Mouse (Mus musculus) thymus, postnatal 25 days (tissue): Measurements from ENCODE around the gene Olfr695.
"Not testable (repeated sequence)": the region's sequence is repeated elsewhere in the genome, so short reads cannot be mapped to it uniquely, and the experiment has no call there.

Source experiments
- DNase-seq: peaks from one replicate; pipeline ENCODE4 v3.0.0; 2022

Olfr695 gene

GRCm38 (mm10) chr7:106716296-106716695, at the start of gene Olfr695:
Gene Olfr695, minus strand, starts transcription at chr7:106716396.
- DNase-seq: no peak

GRCm38 (mm10) chr7:106761008-106761407, 44.8 kb upstream of the Olfr695 start:
- DNase-seq: not testable (repeated sequence)

GRCm38 (mm10) chr7:106758800-106759199, 42.6 kb upstream of the Olfr695 start:
- DNase-seq: no peak

GRCm38 (mm10) chr7:106755297-106755696, 39.1 kb upstream of the Olfr695 start, which contains the start of gene Olfr698:
Gene Olfr698, minus strand, starts transcription at chr7:106755397.
- no peak for DNase-seq

GRCm38 (mm10) chr7:106745811-106746210, 29.6 kb upstream of the Olfr695 start:
- DNase-seq: no peak

GRCm38 (mm10) chr7:106742343-106742742, 26.1 kb upstream of the Olfr695 start, which contains the start of gene Olfr697:
Gene Olfr697, minus strand, starts transcription at chr7:106742443.
- no peak for DNase-seq

- no peak for DNase-seq
Measured at GRCm38 (mm10) chr7:106737028-106737427, 20.8 kb upstream of the Olfr695 start.

DNA sequence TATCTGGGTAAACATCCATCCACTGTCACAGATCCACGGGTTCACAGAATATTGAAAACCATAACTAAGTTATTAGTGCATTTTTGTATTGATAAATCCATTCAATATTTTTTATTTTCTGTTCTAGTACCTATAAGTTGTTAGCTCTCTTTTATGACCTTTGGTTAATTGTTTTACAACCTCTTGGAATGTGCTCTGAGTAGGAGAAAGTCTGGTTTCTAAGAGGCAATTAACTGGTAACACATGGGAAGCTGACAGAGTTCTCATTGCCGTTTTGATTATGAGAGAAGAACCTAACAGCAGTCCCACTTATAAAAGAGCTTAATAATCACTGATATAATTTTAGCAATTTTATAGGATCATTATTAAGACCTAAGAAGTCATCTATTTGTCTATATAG, 17.5 kb upstream of the Olfr695 start:
- no peak for DNase-seq

DNA sequence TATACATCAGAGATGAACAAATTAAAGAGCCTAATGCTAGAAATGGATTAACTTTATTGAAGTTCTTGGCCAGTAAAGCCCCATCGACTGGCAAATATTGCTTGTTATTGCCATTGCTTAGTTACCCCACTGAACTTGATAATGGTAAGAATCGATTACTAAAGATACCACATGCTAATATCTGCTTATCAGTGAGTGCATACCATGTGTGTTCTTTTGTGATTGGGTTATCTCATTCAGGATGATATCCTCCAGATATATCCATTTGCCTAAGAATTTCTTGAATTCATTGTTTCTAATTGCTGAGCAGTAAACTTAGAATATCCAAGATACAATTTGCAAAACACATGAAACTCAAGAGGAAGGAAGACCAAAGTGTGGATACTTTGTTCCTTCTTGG, 9.5 kb upstream of the Olfr695 start:
- not testable (repeated sequence) for DNase-seq

DNA sequence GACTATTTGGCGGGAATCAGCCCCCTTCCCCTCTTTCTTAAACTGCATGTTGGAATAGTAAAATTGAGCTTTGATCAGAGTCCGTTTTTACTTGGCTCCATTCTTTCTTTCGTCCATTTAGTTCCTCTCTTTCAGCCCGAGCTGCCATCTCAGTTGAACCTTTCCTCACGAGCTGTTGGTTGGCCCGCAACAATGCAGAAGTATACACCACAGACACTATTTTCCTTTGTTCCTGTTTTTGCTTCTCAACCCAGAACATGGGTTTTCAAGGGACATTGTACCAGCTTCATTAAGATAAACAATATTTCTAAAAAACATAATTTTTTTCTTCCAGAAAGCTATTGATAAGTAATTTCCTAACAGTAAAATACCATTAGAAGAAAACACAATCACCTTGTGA, 4.7 kb downstream of the Olfr695 start:
- no peak for DNase-seq

DNA sequence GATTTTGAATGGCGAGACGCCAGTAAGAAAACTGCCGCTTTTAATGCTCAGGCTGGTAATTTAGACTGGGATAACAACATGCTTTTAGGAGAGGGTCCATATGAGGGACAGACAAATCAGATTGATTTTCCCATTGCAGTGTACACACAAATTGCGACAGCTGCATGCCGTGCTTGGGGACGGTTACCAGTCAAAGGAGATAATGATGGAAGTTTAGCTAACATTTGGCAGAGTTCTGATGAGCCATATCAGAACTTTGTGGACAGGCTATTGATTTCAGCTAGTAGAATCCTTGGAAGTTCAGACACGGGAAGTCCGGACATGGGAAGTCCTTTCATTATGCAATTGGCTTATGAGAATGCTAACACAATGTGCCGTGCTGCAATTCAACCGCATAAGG, 8.5 kb downstream of the Olfr695 start:
- not testable (repeated sequence) for DNase-seq

- no peak for DNase-seq
Measured at GRCm38 (mm10) chr7:106696891-106697290, 19.3 kb downstream of the Olfr695 start.

DNA sequence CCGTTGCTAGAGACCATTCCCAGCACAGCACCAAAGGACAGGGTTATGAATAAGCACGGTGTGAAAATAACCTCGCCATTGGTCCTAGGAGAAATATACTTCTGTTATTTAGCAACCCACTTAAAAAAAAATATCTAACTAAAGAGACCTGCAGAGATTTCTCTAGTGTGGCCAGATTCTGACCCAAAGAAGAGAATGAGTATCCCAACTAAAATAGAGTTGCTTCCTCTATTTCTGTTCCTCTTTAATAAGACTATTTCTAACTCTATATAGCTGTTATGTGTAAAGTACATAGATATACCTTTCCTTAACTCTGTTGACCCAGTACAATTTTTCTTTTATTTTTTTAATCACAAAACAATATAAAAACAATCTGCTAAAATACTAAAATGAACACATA, 23.2 kb downstream of the Olfr695 start:
- no peak for DNase-seq

GRCm38 (mm10) chr7:106691714-106692113, 24.5 kb downstream of the Olfr695 start, which contains the start of gene Olfr694:
Gene Olfr694, minus strand, starts transcription at chr7:106691814.
- no peak for DNase-seq

DNA sequence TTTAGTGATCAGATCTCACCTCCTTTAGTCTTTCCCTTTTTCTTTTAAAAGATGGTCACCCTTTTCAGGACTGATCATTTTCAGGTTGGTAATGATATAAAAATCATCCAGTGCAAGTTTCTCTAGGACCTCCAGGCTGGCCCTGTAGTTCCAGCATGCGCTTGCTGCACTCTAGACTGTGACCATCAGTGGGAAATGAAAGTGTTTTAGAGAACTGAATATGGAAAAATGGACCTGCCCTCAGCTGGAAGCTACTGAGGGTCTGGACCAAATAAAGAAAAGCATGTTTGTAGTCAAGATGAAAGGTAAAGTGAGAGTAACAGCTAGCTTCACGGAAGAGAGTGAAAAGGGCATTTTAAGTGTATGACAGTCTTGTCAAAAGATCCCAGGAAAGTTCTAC, 30.8 kb downstream of the Olfr695 start:
- no peak for DNase-seq

DNA sequence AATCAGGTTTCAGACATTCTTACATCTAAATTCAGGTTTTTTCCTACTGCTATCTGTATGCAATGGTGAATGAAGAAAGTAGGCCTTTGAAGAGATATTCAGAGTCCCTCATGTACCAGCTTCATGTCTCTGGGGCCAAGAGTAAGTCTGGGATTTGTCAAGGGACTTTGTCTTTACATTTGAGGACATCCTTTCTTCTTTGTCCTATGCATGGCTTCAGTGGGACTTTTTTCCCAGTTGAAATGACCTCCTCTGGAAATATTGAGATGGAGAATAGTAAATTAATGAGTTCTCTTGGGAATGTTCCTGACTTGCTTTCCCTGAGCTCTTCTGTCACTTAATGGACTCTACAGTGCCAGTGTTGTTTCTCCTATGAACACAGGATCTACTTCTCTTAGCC, 35.7 kb downstream of the Olfr695 start, which contains the start of gene Olfr693:
Gene Olfr693 (minus strand): TSS at position 101 of the 400 bp plus-strand sequence.
- DNase-seq: no peak
